Mouse (Mus musculus): ENCODE measurements around the gene P2ry13. TPM values are rescaled to one million over a fixed set of nuclear protein-coding genes. Genes with fewer than 3 reads are reported as not detected.
A peak's percentile ranks its signal among the peaks of the same experiment; 100 is the strongest.

Gene P2ry13
- polyA plus RNA-seq, 2 experiments = 1.4 to 1.6 TPM

- Histone ChIP-seq H3K4me3 (replicated peaks; ENCODE audit: low read length) (no peak overlapping the region), H3K4me2 (replicated peaks; ENCODE audit: low read depth, low read length, severe bottlenecking) (no peak overlapping the region), H3K4me1 (ENCODE audit: control insufficient read depth, insufficient read depth, low read length) (no peaks in the 10 kb centered on the region), H3K9me3 (ENCODE audit: control insufficient read depth, low read length) (no peaks in the 10 kb centered on the region), H3K27me3 (ENCODE audit: control insufficient read depth, insufficient read depth, low read length) (no peaks in the 10 kb centered on the region), H3K27ac (replicated peaks; ENCODE audit: low read depth, low read length) (no peak overlapping the region), H3K36me3 (ENCODE audit: control insufficient read depth, insufficient read depth, low read length) (no peaks in the 10 kb centered on the region), H3K9ac (ENCODE audit: low read depth, low read length, severe bottlenecking) (no peak overlapping the region)
- 85% methylated on average over 4 of the region's 4 CpGs for WGBS
- no peak for TF ChIP-seq POLR2A (IDR thresholded peaks at IDR 0.05; ENCODE audit: borderline replicate concordance, extremely low read depth, insufficient read depth, insufficient read length)
- no peak for ATAC-seq (ENCODE audit: low FRiP score, low read depth)
- no peak for DNase-seq (ENCODE audit: low spot score)
Measured at GRCm38 (mm10) chr3:59185662-59186061, 25.0 kb downstream of the P2ry13 start.

GRCm38 (mm10) chr3:59182129-59182528, 28.6 kb downstream of the P2ry13 start:
- Histone ChIP-seq H3K9ac (ENCODE audit: low read depth, low read length, severe bottlenecking) (no peak overlapping the region), H3K4me2 (replicated peaks; ENCODE audit: low read depth, low read length, severe bottlenecking) (no peak overlapping the region), H3K27me3 (ENCODE audit: control insufficient read depth, insufficient read depth, low read length) (no peaks in the 10 kb centered on the region), H3K4me1 (ENCODE audit: control insufficient read depth, insufficient read depth, low read length) (no peaks in the 10 kb centered on the region), H3K36me3 (ENCODE audit: control insufficient read depth, insufficient read depth, low read length) (no peaks in the 10 kb centered on the region), H3K4me3 (replicated peaks; ENCODE audit: low read length) (no peak overlapping the region), H3K27ac (replicated peaks; ENCODE audit: low read depth, low read length) (no peak overlapping the region), H3K9me3 (ENCODE audit: control insufficient read depth, low read length) (no peaks in the 10 kb centered on the region)
- no peak for DNase-seq (ENCODE audit: low spot score)
- no peak for ATAC-seq (ENCODE audit: low FRiP score, low read depth)
- no peak for TF ChIP-seq POLR2A (IDR thresholded peaks at IDR 0.05; ENCODE audit: borderline replicate concordance, extremely low read depth, insufficient read depth, insufficient read length)

- Histone ChIP-seq H3K4me2 (replicated peaks; ENCODE audit: low read depth, low read length, severe bottlenecking) (no peak overlapping the region), H3K4me1 (ENCODE audit: control insufficient read depth, insufficient read depth, low read length) (no peaks in the 10 kb centered on the region), H3K27ac (replicated peaks; ENCODE audit: low read depth, low read length) (no peak overlapping the region), H3K4me3 (replicated peaks; ENCODE audit: low read length) (no peak overlapping the region), H3K36me3 (ENCODE audit: control insufficient read depth, insufficient read depth, low read length) (no peaks in the 10 kb centered on the region), H3K27me3 (ENCODE audit: control insufficient read depth, insufficient read depth, low read length) (no peaks in the 10 kb centered on the region), H3K9me3 (ENCODE audit: control insufficient read depth, low read length) (no peaks in the 10 kb centered on the region), H3K9ac (ENCODE audit: low read depth, low read length, severe bottlenecking) (no peak overlapping the region)
- WGBS = 60% methylated on average over 5 of the region's 5 CpGs
- DNase-seq (ENCODE audit: low spot score) (no peak), ATAC-seq (ENCODE audit: low FRiP score, low read depth) (no peak)
- TF ChIP-seq POLR2A (IDR thresholded peaks at IDR 0.05; ENCODE audit: borderline replicate concordance, extremely low read depth, insufficient read depth, insufficient read length) = no peak
Measured at GRCm38 (mm10) chr3:59181134-59181533, 29.5 kb downstream of the P2ry13 start.

- 73% methylated on average over 5 of the region's 5 CpGs for WGBS
- Histone ChIP-seq H3K36me3 (ENCODE audit: control insufficient read depth, insufficient read depth, low read length) (no peaks in the 10 kb centered on the region), H3K9me3 (ENCODE audit: control insufficient read depth, low read length) (no peaks in the 10 kb centered on the region), H3K9ac (ENCODE audit: low read depth, low read length, severe bottlenecking) (no peak overlapping the region), H3K4me1 (ENCODE audit: control insufficient read depth, insufficient read depth, low read length) (no peaks in the 10 kb centered on the region), H3K27ac (replicated peaks; ENCODE audit: low read depth, low read length) (no peak overlapping the region), H3K27me3 (ENCODE audit: control insufficient read depth, insufficient read depth, low read length) (no peaks in the 10 kb centered on the region), H3K4me3 (replicated peaks; ENCODE audit: low read length) (no peak overlapping the region), H3K4me2 (replicated peaks; ENCODE audit: low read depth, low read length, severe bottlenecking) (no peak overlapping the region)
- TF ChIP-seq POLR2A (IDR thresholded peaks at IDR 0.05; ENCODE audit: borderline replicate concordance, extremely low read depth, insufficient read depth, insufficient read length) = no peak
- no peak for DNase-seq (ENCODE audit: low spot score)
- ATAC-seq (ENCODE audit: low FRiP score, low read depth) = no peak
Measured at GRCm38 (mm10) chr3:59176871-59177270, 33.8 kb downstream of the P2ry13 start.

- H3K27ac ChIP-seq (replicated peaks; ENCODE audit: low read depth, low read length) = no peak overlapping the region
- no peak overlapping the region for H3K4me2 ChIP-seq (replicated peaks; ENCODE audit: low read depth, low read length, severe bottlenecking)
- no peaks in the 10 kb centered on the region for H3K36me3 ChIP-seq (ENCODE audit: control insufficient read depth, insufficient read depth, low read length)
- DNase-seq (ENCODE audit: low spot score) (peak; percentile 73), ATAC-seq (ENCODE audit: low FRiP score, low read depth) (peak; percentile 70; the same call in 1 of the 2 replicates)
- H3K4me1 ChIP-seq (ENCODE audit: control insufficient read depth, insufficient read depth, low read length) = no peaks in the 10 kb centered on the region
- H3K27me3 ChIP-seq (ENCODE audit: control insufficient read depth, insufficient read depth, low read length) = no peaks in the 10 kb centered on the region
- no peak for TF ChIP-seq POLR2A (IDR thresholded peaks at IDR 0.05; ENCODE audit: borderline replicate concordance, extremely low read depth, insufficient read depth, insufficient read length)
- H3K4me3 ChIP-seq (replicated peaks; ENCODE audit: low read length) = no peak overlapping the region
- H3K9ac ChIP-seq (ENCODE audit: low read depth, low read length, severe bottlenecking) = no peak overlapping the region
- WGBS = 21% methylated on average over 5 of the region's 5 CpGs
- no peaks in the 10 kb centered on the region for H3K9me3 ChIP-seq (ENCODE audit: control insufficient read depth, low read length)
Measured at GRCm38 (mm10) chr3:59175234-59175633, 35.4 kb downstream of the P2ry13 start.

Data from limb, embryonic 14.5 days (tissue).